Mouse (Mus musculus): ENCODE measurements around the gene Hdac11.

- TF ChIP-seq CTCF (IDR thresholded peaks at IDR 0.05; ENCODE audit: insufficient read depth, low read length): no peak
- no peak for TF ChIP-seq POLR2A (IDR thresholded peaks at IDR 0.05; ENCODE audit: borderline replicate concordance, extremely low read depth, low read depth, low read length)
Measured at GRCm38 (mm10) chr6:91118526-91118925, 37.9 kb upstream of the Hdac11 start.
